Mouse (Mus musculus): Measurements from ENCODE around the gene Kif14. TPM values are rescaled to one million over a fixed set of nuclear protein-coding genes. Genes with fewer than 3 reads are reported as not detected.
A peak's percentile ranks its signal among the peaks of the same experiment; 100 is the strongest.

Kif14 gene
- total and polyA plus RNA-seq, 3 experiments, result 6.5 to 15.8 TPM; not detected in 1

- no peak overlapping the region for H3K27ac ChIP-seq (ENCODE audit: control insufficient read depth, low read depth, low read length)
- no peak for DNase-seq (ENCODE audit: low read depth, low spot score)
- H3K4me1 ChIP-seq (ENCODE audit: control insufficient read depth in 1 of 2, insufficient read depth in 2 of 2, low read length in 2 of 2), result no peaks in the 10 kb centered on the region
- no peaks in the 10 kb centered on the region for H3K79me2 ChIP-seq (ENCODE audit: control insufficient read depth, insufficient read depth, low read length, poor library complexity)
- no peaks in the 10 kb centered on the region for H3K9me3 ChIP-seq (replicated peaks; ENCODE audit: insufficient read depth, low read length)
- H3K4me3 ChIP-seq (ENCODE audit: control insufficient read depth in 1 of 2, insufficient read depth in 1 of 2, low read depth in 2 of 2, low read length in 2 of 2), result no peak overlapping the region
- H3K27me3 ChIP-seq (ENCODE audit: control insufficient read depth in 1 of 2, insufficient read depth in 2 of 2, low read length in 2 of 2), result no peaks in the 10 kb centered on the region
- TF ChIP-seq SMC3 (IDR thresholded peaks at IDR 0.05; ENCODE audit: low read depth, low read length) (no peak), MXI1 (IDR thresholded peaks at IDR 0.05; ENCODE audit: low read depth, low read length) (no peak), MAZ (IDR thresholded peaks at IDR 0.05; ENCODE audit: low read depth, low read length) (no peak), TBP (IDR thresholded peaks at IDR 0.05; ENCODE audit: low read depth, low read length) (no peak), NELFE (IDR thresholded peaks at IDR 0.05; ENCODE audit: low read depth, low read length) (no peak), MEF2A (IDR thresholded peaks at IDR 0.05; ENCODE audit: extremely low read depth, insufficient replicate concordance, low read depth, low read length, poor library complexity, severe bottlenecking) (no peak), TCF12 (IDR thresholded peaks at IDR 0.05; ENCODE audit: low read depth, low read length) (no peak), MYB (IDR thresholded peaks at IDR 0.05; ENCODE audit: low read depth, low read length) (no peak), JUND (IDR thresholded peaks at IDR 0.05; ENCODE audit: low read depth, low read length) (no peak)
- no peak overlapping the region for H3K9ac ChIP-seq (ENCODE audit: control insufficient read depth, low read depth, low read length, poor library complexity, severe bottlenecking)
- H3K36me3 ChIP-seq (ENCODE audit: control insufficient read depth in 1 of 2, insufficient read depth in 2 of 2, low read length in 2 of 2), result no peaks in the 10 kb centered on the region; a peak in 1 of 4 replicates
Measured at GRCm38 (mm10) chr1:136518699-136519356, 52.7 kb downstream of the Kif14 start.

- H3K9ac ChIP-seq (ENCODE audit: control insufficient read depth, low read depth, low read length, poor library complexity, severe bottlenecking), result no peak overlapping the region
- no peak for DNase-seq (ENCODE audit: low read depth, low spot score)
- no peaks in the 10 kb centered on the region for H3K9me3 ChIP-seq (replicated peaks; ENCODE audit: insufficient read depth, low read length)
- no peaks in the 10 kb centered on the region for H3K27me3 ChIP-seq (ENCODE audit: control insufficient read depth in 1 of 2, insufficient read depth in 2 of 2, low read length in 2 of 2)
- no peak overlapping the region for H3K4me3 ChIP-seq (ENCODE audit: control insufficient read depth in 1 of 2, insufficient read depth in 1 of 2, low read depth in 2 of 2, low read length in 2 of 2)
- H3K27ac ChIP-seq (ENCODE audit: control insufficient read depth, low read depth, low read length), result no peak overlapping the region
- no peaks in the 10 kb centered on the region; a peak in 1 of 4 replicates for H3K36me3 ChIP-seq (ENCODE audit: control insufficient read depth in 1 of 2, insufficient read depth in 2 of 2, low read length in 2 of 2)
- H3K4me1 ChIP-seq (ENCODE audit: control insufficient read depth in 1 of 2, insufficient read depth in 2 of 2, low read length in 2 of 2), result no peaks in the 10 kb centered on the region
- TF ChIP-seq NELFE (IDR thresholded peaks at IDR 0.05; ENCODE audit: low read depth, low read length) (no peak), RAD21 (IDR thresholded peaks at IDR 0.05; ENCODE audit: low read depth, low read length) (peak; percentile 22), ELF1 (IDR thresholded peaks at IDR 0.05; ENCODE audit: low read depth, low read length) (no peak), MAFK (IDR thresholded peaks at IDR 0.05; ENCODE audit: borderline replicate concordance, low read depth, low read length) (no peak), MYC (IDR thresholded peaks at IDR 0.05; ENCODE audit: low read depth, low read length) (no peak), RCOR1 (IDR thresholded peaks at IDR 0.05; ENCODE audit: low read depth, low read length) (no peak), EP300 (IDR thresholded peaks at IDR 0.05; ENCODE audit: low read depth in 1 of 2, low read length in 2 of 2) (no peak), MAZ (IDR thresholded peaks at IDR 0.05; ENCODE audit: low read depth, low read length) (no peak), CTCF (IDR thresholded peaks at IDR 0.05 in 2 of 3, conservative IDR thresholded peaks at IDR 0.05 in 1 of 3; ENCODE audit: control insufficient read depth in 1 of 3, insufficient read depth in 1 of 3, low read depth in 2 of 3, low read length in 3 of 3, poor library complexity in 1 of 3, severe bottlenecking in 1 of 3) (peak in 2 of 3 experiments; percentile 24 to 43; a peak in 3 of 6 replicates)
- no peaks in the 10 kb centered on the region for H3K79me2 ChIP-seq (ENCODE audit: control insufficient read depth, insufficient read depth, low read length, poor library complexity)
Measured at GRCm38 (mm10) chr1:136521363-136521937, 55.3 kb downstream of the Kif14 start.
